Comparison of ENCODE assay signal across 19 mouse cellular contexts in the genomic region with DNA sequence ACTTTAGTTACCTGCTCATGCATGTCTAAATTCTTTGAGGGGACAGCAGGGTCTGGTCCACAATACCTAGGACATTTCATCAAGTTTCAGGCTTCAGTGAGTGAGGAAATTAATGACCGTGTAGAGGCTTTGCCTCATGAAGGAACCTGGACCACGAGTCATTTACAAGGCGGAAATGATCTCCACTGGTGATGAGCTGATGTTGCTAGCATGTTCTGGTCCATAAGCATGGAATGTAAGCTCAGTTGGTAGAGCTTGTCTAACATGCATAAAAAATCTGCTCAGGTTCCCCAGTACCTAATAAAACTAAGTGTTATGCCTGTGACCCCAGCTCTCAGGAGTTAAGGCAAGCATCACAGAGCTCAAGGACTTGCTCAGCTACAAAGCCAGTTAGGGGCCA.
"Had no signal": no experiment of that assay in that cellular context is flagged by ENCODE, and none has a peak within 500 bp of the region (broad histone marks: within the 10 kb centered on the region; RNA-seq: fewer than 3 reads in every experiment).

No protein-coding gene starts in this region.

- H3K4me3 ChIP-seq: left cerebral cortex, adult 2 months; limb, embryonic 12.5 days; liver, embryonic 12.5 days; liver, embryonic 15.5 days; lung, embryonic 15.5 days; megakaryocyte, embryonic 14.5 days; midbrain, embryonic 10.5 days; midbrain, embryonic 13.5 days; myocyte; neural tube, embryonic 13.5 days; stomach, embryonic 15.5 days had no signal

- H3K4me1 ChIP-seq: liver, embryonic 12.5 days; stomach, embryonic 15.5 days had no signal

- H3K27ac ChIP-seq: limb, embryonic 12.5 days; liver, embryonic 12.5 days; liver, embryonic 15.5 days; lung, embryonic 15.5 days; midbrain, embryonic 10.5 days; midbrain, embryonic 13.5 days; neural tube, embryonic 13.5 days; stomach, embryonic 15.5 days had no signal

- H3K4me2 ChIP-seq: limb, embryonic 12.5 days; liver, embryonic 12.5 days; liver, embryonic 15.5 days; lung, embryonic 15.5 days; midbrain, embryonic 13.5 days; neural tube, embryonic 13.5 days; stomach, embryonic 15.5 days had no signal

- H3K9ac ChIP-seq: limb, embryonic 12.5 days; liver, embryonic 12.5 days; liver, embryonic 15.5 days; lung, embryonic 15.5 days; midbrain, embryonic 13.5 days; neural tube, embryonic 13.5 days; stomach, embryonic 15.5 days had no signal

- H3K27me3 ChIP-seq: limb, embryonic 12.5 days; lung, embryonic 15.5 days; midbrain, embryonic 13.5 days; neural tube, embryonic 13.5 days; stomach, embryonic 15.5 days had no signal

- ATAC-seq: liver, embryonic 12.5 days; midbrain, embryonic 13.5 days; midbrain, embryonic 16.5 days had no signal

- DNase-seq: kidney, adult 9 months; kidney, postnatal 25 days; layer of hippocampus, postnatal 36 days; liver; right cerebral cortex, postnatal 25 days; spleen, adult 18-20 months; thymus, postnatal 25 days had no signal

- H3K9me3 ChIP-seq: limb, embryonic 12.5 days; liver, embryonic 12.5 days; liver, embryonic 15.5 days; lung, embryonic 15.5 days; megakaryocyte, embryonic 14.5 days; midbrain, embryonic 10.5 days; midbrain, embryonic 13.5 days; neural tube, embryonic 13.5 days; stomach, embryonic 15.5 days had no signal

- H3K36me3 ChIP-seq: liver, embryonic 12.5 days; liver, embryonic 15.5 days; lung, embryonic 15.5 days; midbrain, embryonic 13.5 days; neural tube, embryonic 13.5 days; stomach, embryonic 15.5 days had no signal
